Mouse (Mus musculus): Measurements from ENCODE around the gene Ldhd. TPM values are rescaled to one million over a fixed set of nuclear protein-coding genes. Genes with fewer than 3 reads are reported as not detected.

Gene Ldhd
- total RNA-seq, 2 experiments from 2014 or later, result 6.8 to 7.8 TPM

- peak; percentile 93 to 94 for DNase-seq (ENCODE audit: low spot score in 2 of 2)
- Histone ChIP-seq H3K27ac (peak within 1 kb of the TSS; percentile 91), H3K4me3 (peak within 1 kb of the TSS; percentile 99)
- no peak; the same call in 1 of the 2 replicates for TF ChIP-seq CTCF (conservative IDR thresholded peaks at IDR 0.05)
These were observed 13.3 kb upstream of the Ldhd start, which contains the start of gene Zfp1 for GRCm38 (mm10) chr8:111643264-111644141. Gene Zfp1 (plus strand): TSS chr8:111643401.

GRCm38 (mm10) chr8:111642939-111643263 is 12.7 kb upstream of the Ldhd start:
- Histone ChIP-seq H3K4me3 (peak overlapping the region; percentile 99), H3K27ac (peak overlapping the region; percentile 91)
- no peak for TF ChIP-seq CTCF (conservative IDR thresholded peaks at IDR 0.05)
- no peak for DNase-seq (ENCODE audit: low spot score in 2 of 2)

DNA sequence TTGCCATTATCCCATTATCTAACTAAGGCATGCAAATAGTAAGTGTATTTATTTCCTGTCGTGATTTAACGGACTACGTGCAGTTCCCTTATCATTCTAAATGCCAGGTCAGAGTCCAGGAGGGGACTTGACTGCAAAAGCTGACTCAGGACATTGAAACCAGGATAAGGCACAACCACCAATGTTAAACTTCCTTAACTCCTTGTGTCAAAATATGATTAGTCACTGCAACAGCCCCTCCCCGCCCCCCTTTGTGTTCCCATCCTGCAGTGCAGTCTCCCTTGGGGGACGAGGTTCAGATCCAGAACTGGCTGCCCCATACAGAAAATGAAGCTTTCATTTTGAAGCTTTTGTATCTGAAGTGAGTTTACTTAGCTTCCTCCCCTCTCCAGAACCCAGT is 12.3 kb upstream of the Ldhd start:
- H3K4me3 ChIP-seq, result peak overlapping the region; percentile 99
- H3K27ac ChIP-seq, result peak overlapping the region; percentile 91; the same call in 1 of the 2 replicates
- no peak for DNase-seq (ENCODE audit: low spot score in 2 of 2)
- no peak for TF ChIP-seq CTCF (conservative IDR thresholded peaks at IDR 0.05)

DNA sequence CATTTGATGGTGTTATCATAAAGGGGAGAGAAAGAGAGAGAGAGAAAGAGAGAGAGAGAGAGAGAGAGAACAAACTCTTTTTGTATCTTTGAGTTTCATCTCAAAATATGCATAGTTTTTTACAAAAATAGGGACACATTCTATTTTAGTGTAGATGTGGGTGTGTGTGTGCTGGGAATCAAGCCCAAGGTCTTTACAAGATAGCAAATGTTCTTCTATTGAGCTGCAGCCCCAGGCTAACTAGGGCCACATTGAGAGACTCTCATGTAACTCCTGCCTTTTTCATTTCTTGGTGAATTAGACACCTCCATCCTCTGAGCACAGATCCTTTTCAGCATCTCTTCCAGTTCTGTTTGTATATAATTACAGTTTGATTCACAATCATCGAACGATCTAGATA is 10.9 kb upstream of the Ldhd start:
- TF ChIP-seq CTCF (conservative IDR thresholded peaks at IDR 0.05), result no peak
- no peak for DNase-seq (ENCODE audit: low spot score in 2 of 2)
- Histone ChIP-seq H3K4me3 (no peak overlapping the region), H3K27ac (no peak overlapping the region)

DNA sequence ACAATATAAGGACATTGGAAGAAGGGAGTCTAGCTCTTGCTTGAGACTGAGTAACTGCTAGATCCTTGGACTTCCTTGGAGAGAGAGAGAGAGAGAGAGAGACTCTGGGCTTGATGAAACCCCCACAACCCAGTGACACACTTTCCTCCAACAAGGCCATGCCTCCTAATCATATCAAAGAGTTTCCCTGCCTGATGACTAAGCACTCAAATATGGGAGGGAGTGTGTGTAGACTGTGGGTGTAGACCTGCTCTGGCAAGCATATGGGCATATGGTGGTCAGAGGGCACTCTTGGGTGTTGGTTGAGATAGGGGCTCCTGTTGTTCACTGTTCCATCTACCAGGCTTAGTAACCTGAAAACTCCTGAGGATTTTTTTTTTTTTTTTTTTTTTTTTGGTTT is 7.9 kb upstream of the Ldhd start:
- H3K4me3 ChIP-seq, result no peak overlapping the region
- DNase-seq (ENCODE audit: low spot score in 2 of 2), result no peak
- TF ChIP-seq CTCF (conservative IDR thresholded peaks at IDR 0.05), result no peak
- no peak overlapping the region for H3K27ac ChIP-seq

DNA sequence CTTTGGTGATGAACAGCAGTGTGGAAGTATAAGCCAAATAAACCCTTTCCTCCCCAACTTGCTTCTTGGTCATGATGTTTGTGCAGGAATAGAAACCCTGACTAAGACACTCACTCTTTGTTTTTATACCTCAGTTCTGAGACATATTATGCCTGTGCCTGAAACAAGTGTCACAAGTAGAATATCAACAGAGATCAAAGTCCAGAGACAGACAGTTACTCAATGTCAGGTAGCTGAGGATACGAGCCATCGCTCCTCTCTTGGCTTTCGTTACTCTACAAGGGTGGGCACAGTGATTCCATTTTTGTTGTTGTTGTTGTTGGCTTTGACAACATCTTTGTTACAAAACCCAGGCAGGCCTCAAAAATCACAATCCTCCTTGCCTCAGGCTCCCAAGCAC is 2.8 kb upstream of the Ldhd start:
- H3K27ac ChIP-seq, result no peak overlapping the region
- no peak overlapping the region for H3K4me3 ChIP-seq
- no peak for TF ChIP-seq CTCF (conservative IDR thresholded peaks at IDR 0.05)
- DNase-seq (ENCODE audit: low spot score in 2 of 2), result no peak

DNA sequence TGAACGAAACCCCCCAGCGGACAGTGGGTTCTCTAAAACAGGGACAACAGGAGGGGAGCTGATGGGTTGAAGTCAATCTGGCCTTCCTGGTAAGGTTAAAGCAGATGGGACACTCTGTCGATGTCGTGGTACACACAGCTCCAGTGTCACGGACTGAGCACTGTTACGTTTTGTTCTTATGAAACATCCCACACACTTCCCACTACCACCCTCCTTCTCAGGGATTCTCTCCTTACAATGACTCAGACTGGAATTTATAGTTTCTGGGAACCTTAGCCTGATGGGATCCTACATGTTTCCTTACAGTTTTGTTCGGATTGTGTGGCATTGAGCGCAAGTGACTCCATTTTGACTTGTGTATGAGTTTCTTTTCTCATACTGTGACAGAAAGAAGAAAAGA is 1.4 kb upstream of the Ldhd start:
- Histone ChIP-seq H3K4me3 (no peak overlapping the region), H3K27ac (no peak overlapping the region)
- no peak for DNase-seq (ENCODE audit: low spot score in 2 of 2)
- no peak for TF ChIP-seq CTCF (conservative IDR thresholded peaks at IDR 0.05)

- H3K4me3 ChIP-seq, result no peak overlapping the region
- no peak overlapping the region for H3K27ac ChIP-seq
- no peak for DNase-seq (ENCODE audit: low spot score in 2 of 2)
- no peak for TF ChIP-seq CTCF (conservative IDR thresholded peaks at IDR 0.05)
These were observed 1.2 kb downstream of the Ldhd start for GRCm38 (mm10) chr8:111628894-111629501.

- no peak overlapping the region for H3K4me3 ChIP-seq
- no peak overlapping the region for H3K27ac ChIP-seq
- no peak for TF ChIP-seq CTCF (conservative IDR thresholded peaks at IDR 0.05)
- DNase-seq (ENCODE audit: low spot score in 2 of 2), result no peak
These were observed 1.8 kb downstream of the Ldhd start for GRCm38 (mm10) chr8:111628401-111628800.

DNA sequence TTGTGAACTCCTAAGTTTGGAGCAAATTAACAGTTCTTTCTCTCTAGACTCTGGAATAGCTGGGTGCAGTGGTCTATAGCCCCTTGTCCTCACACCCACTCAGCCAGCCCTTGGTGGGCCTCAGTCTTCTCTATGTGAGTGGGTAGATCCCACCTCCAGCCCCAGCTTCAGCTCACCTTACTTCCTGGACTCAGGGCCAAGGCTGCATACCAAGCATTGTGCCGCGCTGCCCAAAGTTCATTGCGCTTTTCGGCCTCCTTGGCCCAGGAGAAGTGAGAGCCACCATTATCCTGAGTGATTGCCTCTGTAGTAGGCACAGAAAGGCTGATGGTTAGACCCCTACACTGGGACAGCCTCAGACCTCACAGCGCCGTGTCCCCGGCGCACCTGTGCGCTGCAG is 2.3 kb downstream of the Ldhd start:
- DNase-seq (ENCODE audit: low spot score in 2 of 2), result no peak
- H3K4me3 ChIP-seq, result no peak overlapping the region
- H3K27ac ChIP-seq, result no peak overlapping the region
- no peak for TF ChIP-seq CTCF (conservative IDR thresholded peaks at IDR 0.05)

- no peak for TF ChIP-seq CTCF (conservative IDR thresholded peaks at IDR 0.05)
- H3K27ac ChIP-seq, result peak overlapping the region; percentile 51; the same call in 1 of the 2 replicates
These were observed 3.2 kb downstream of the Ldhd start for GRCm38 (mm10) chr8:111626933-111627332.

GRCm38 (mm10) chr8:111626528-111626820 is 3.7 kb downstream of the Ldhd start:
- no peak for TF ChIP-seq CTCF (conservative IDR thresholded peaks at IDR 0.05)
- H3K27ac ChIP-seq, result peak overlapping the region; percentile 51; the same call in 1 of the 2 replicates
- no peak overlapping the region for H3K4me3 ChIP-seq
- DNase-seq (ENCODE audit: low spot score in 2 of 2), result no peak

More at GRCm38 (mm10) chr8:111626933-111627332, 3.2 kb downstream of the Ldhd start:
- no peak for DNase-seq (ENCODE audit: low spot score in 2 of 2)
- H3K4me3 ChIP-seq, result no peak overlapping the region

DNA sequence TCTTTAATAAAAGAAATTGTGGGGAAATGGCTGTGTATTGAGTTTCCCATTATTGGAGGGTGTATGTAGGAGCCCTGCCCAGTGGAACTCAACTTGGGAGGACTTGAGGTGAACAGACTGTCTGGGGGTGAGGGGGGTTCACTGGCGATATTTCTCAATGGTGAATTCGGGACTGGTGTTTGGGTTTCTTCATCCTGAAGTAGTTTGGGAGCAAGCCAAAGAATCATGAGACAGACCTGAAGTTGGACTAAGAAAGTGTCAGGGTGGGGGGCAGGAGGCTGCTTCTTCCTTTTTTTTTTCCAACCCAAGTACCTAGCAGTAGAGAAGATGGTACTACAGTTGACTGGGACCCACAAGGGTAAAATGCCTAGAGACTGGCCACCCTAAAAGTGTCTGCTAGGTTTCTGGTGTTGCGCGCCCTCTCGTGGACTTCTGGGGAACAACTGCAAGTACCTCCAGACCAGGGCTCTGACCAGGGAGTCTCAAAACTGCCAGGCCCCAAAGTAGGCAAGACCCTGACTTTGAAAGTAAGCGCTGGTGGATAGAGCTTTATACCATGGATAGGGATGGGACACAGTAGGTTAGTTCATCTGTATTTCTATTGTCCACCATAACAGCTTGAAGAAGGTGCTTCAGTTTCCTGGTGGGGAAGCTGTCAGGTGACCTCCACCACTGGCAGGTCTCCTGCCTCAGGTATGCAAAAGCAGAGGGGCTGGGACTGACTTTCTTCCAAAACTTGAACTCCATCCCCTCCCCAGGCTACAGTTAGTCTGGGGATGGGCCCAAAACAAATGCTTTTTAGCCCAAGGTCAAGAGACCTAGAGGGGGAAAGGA is 4.3 kb downstream of the Ldhd start:
- H3K4me3 ChIP-seq, result no peak overlapping the region
- peak in 1 of 2 experiments; percentile 72 for DNase-seq (ENCODE audit: low spot score in 2 of 2)
- peak; percentile 91 for TF ChIP-seq CTCF (conservative IDR thresholded peaks at IDR 0.05)
- H3K27ac ChIP-seq, result peak overlapping the region; percentile 51; the same call in 1 of the 2 replicates

Data from layer of hippocampus, adult 2 months (tissue).